Mouse (Mus musculus): Measurements from ENCODE around the gene Il9. TPM values are rescaled to one million over a fixed set of nuclear protein-coding genes. Genes with fewer than 3 reads are reported as not detected.

The Il9 gene
- polyA plus RNA-seq, 1 experiment from 2014 or later: not detected

Other genes with a start within 250 kb of the Il9 start
- gene Neurog1, start 230.1 kb downstream of the Il9 start, polyA plus RNA-seq (2014; fragmentation: Nextera tagmentation; extraction: Ambion mirVana): 0.09 TPM in 1 of 2 replicates, not detected in the other
- gene Cxcl14, start 185.7 kb downstream of the Il9 start, polyA plus RNA-seq (2014; fragmentation: Nextera tagmentation; extraction: Ambion mirVana): 1.7 and 3.2 TPM in 2 replicates
- not detected in 2 replicates for gene Gm3045, start 55.7 kb downstream of the Il9 start, polyA plus RNA-seq (2014; fragmentation: Nextera tagmentation; extraction: Ambion mirVana)
- gene Slc25a48, start 43.9 kb downstream of the Il9 start, polyA plus RNA-seq (2014; fragmentation: Nextera tagmentation; extraction: Ambion mirVana): 0.04 TPM in 1 of 2 replicates, not detected in the other
- 1.2 and 1.9 TPM in 2 replicates for gene Fbxl21, start 40.2 kb upstream of the Il9 start, polyA plus RNA-seq (2014; fragmentation: Nextera tagmentation; extraction: Ambion mirVana)
- 0.37 and 1.1 TPM in 2 replicates for gene Lect2, start 66.3 kb upstream of the Il9 start, polyA plus RNA-seq (2014; fragmentation: Nextera tagmentation; extraction: Ambion mirVana)
- gene Tgfbi, start 127.3 kb upstream of the Il9 start, polyA plus RNA-seq (2014; fragmentation: Nextera tagmentation; extraction: Ambion mirVana): 65.0 and 94.5 TPM in 2 replicates
- gene Smad5, start 220.8 kb upstream of the Il9 start, polyA plus RNA-seq (2014; fragmentation: Nextera tagmentation; extraction: Ambion mirVana): 25.7 and 26.3 TPM in 2 replicates

Data from heart, embryonic 11.5 days (tissue).